Mouse (Mus musculus): ENCODE results near the gene Snx4.

The Snx4 gene

GRCm38 (mm10) chr16:33343601-33344000 lies 92.4 kb downstream of the Snx4 start:
- DNase-seq (ENCODE audit: low read depth, low spot score) = no peak

- no peak for DNase-seq (ENCODE audit: low read depth, low spot score)
These were observed 93.1 kb downstream of the Snx4 start for GRCm38 (mm10) chr16:33344379-33344778.

- DNase-seq (ENCODE audit: low read depth, low spot score) = peak; percentile 33
These were observed 93.6 kb downstream of the Snx4 start for GRCm38 (mm10) chr16:33344875-33345274.

- DNase-seq (ENCODE audit: low read depth, low spot score) = no peak
These were observed 95.1 kb downstream of the Snx4 start for GRCm38 (mm10) chr16:33346376-33346775.

GRCm38 (mm10) chr16:33347134-33347533 lies 95.9 kb downstream of the Snx4 start:
- DNase-seq (ENCODE audit: low read depth, low spot score) = no peak

Data from R1 (cell line).